Mouse (Mus musculus) C2C12 (cell line): Measurements from ENCODE around the gene Gm16867.
"Not testable (repeated sequence)": the region's sequence is repeated elsewhere in the genome, so short reads cannot be mapped to it uniquely, and the experiment has no call there.

Source experiments
- CTCF ChIP-seq: IDR thresholded peaks from one replicate; pipeline ENCODE4 v1.5.1; 2011; ENCODE audit not compliant: control insufficient read depth, insufficient read depth, insufficient read length
- MAX ChIP-seq: IDR thresholded peaks from one replicate; pipeline ENCODE4 v1.6.1; 2011; ENCODE audit warnings: mild to moderate bottlenecking, control low read depth
- MYOD1 ChIP-seq: IDR thresholded peaks from one replicate; pipeline ENCODE4 v1.6.1; 2011; ENCODE audit warnings: low read depth; ENCODE audit not compliant: control insufficient read depth, insufficient read length
- MYOG ChIP-seq: IDR thresholded peaks from one replicate; pipeline ENCODE4 v1.6.1; 2011; ENCODE audit not compliant: control insufficient read depth, insufficient read length; ENCODE audit errors: extremely low read depth
- USF1 ChIP-seq: IDR thresholded peaks from one replicate; pipeline ENCODE4 v1.6.1; 2011; ENCODE audit warnings: low read depth, mild to moderate bottlenecking, control low read depth, moderate library complexity

DNA sequence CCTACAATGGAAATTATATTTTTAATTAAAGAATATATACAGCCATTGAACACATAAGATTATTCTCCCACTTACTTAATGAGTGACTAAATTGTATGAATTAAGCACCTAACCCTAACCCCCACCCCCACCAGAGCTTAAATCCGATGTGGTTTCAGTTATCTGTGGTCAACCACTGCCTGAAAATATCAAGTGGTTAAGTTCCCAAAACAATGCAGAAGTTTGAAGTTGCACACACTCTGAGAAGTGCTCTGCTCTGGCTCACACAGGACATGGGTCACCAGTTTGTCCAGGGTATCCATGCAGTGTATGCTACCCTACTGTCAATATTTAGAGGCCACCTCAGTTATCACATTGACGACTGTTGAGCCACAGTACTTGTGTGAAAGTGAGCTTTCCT, 41.9 kb upstream of the Gm16867 start:
- not testable (repeated sequence) for TF ChIP-seq CTCF, MYOG, MYOD1, MAX, USF1
